ENCODE assay signal across 21 mouse cellular contexts in genomic region chr11:77858589-77858988, GRCm38 (mm10). TPM values are rescaled to one million over a fixed set of nuclear protein-coding genes. Genes with fewer than 3 reads are reported as not detected.
DNase-seq lines count a peak whose midpoint lies in the region; ATAC-seq and TF ChIP-seq lines count a peak whose summit lies in the region.
"Had no signal": no experiment of that assay in that cellular context is flagged by ENCODE, and none has a peak within 500 bp of the region (broad histone marks: within the 10 kb centered on the region; RNA-seq: fewer than 3 reads in every experiment).

No protein-coding gene starts in this region.

- no peaks in the 10 kb centered on the region for H3K9me3 ChIP-seq in hindbrain, embryonic 12.5 days (replicated peaks)
- H3K9me3 ChIP-seq in hindbrain, embryonic 10.5 days: no peaks in the 10 kb centered on the region
- no peaks in the 10 kb centered on the region for H3K9me3 ChIP-seq in forebrain, embryonic 13.5 days (replicated peaks)
- no peaks in the 10 kb centered on the region for H3K9me3 ChIP-seq in hindbrain, postnatal 0 days (ENCODE audit: low read length)
- H3K9me3 ChIP-seq in neural tube, embryonic 13.5 days: no peaks in the 10 kb centered on the region
- H3K9me3 ChIP-seq: heart, embryonic 13.5 days; limb, embryonic 12.5 days; liver, embryonic 15.5 days had no signal

- H3K4me2 ChIP-seq in hindbrain, embryonic 12.5 days (replicated peaks): no peak overlapping the region
- no peak overlapping the region for H3K4me2 ChIP-seq in forebrain, embryonic 13.5 days
- no peak overlapping the region for H3K4me2 ChIP-seq in hindbrain, postnatal 0 days (ENCODE audit: low read depth, low read length)
- H3K4me2 ChIP-seq in neural tube, embryonic 13.5 days: no peak overlapping the region
- H3K4me2 ChIP-seq: heart, embryonic 13.5 days; limb, embryonic 12.5 days; liver, embryonic 15.5 days had no signal

- DNase-seq in hindbrain, embryonic 10.5 days (ENCODE audit: low spot score): no peak
- no peak for DNase-seq in hindbrain, postnatal 0 days (ENCODE audit: low spot score)
- no peak for DNase-seq in gastrocnemius, adult 18-20 months (ENCODE audit: low spot score)
- no peak for DNase-seq in retina, embryonic 14.5 days (ENCODE audit: low spot score)
- no peak for DNase-seq in thymus, postnatal 36 days
- DNase-seq: adrenal gland, postnatal 10 days; cerebellum, adult 2 months; heart, postnatal 36 days; lung, postnatal 14 days; thymus, adult 18-20 months had no signal

- no peak for ATAC-seq in hindbrain, embryonic 12.5 days (ENCODE audit: low FRiP score)
- peak; percentile 16; the same call in 1 of the 2 replicates for ATAC-seq in forebrain, embryonic 13.5 days
- ATAC-seq in hindbrain, postnatal 0 days: no peak
- ATAC-seq in neural tube, embryonic 13.5 days (ENCODE audit: low read depth): no peak
- ATAC-seq: intestine, postnatal 0 days had no signal

- H3K4me1 ChIP-seq in hindbrain, embryonic 12.5 days: peaks cover 72% of the 10 kb centered on the region
- peaks cover 61% of the 10 kb centered on the region for H3K4me1 ChIP-seq in hindbrain, embryonic 10.5 days (replicated peaks)
- H3K4me1 ChIP-seq in forebrain, embryonic 13.5 days: peaks cover 87% of the 10 kb centered on the region
- H3K4me1 ChIP-seq in hindbrain, postnatal 0 days (ENCODE audit: insufficient read depth, low read length): peaks cover 6% of the 10 kb centered on the region; the same call in 1 of the 2 replicates
- H3K4me1 ChIP-seq in neural tube, embryonic 13.5 days (replicated peaks): peaks cover 85% of the 10 kb centered on the region
- H3K4me1 ChIP-seq: heart, embryonic 13.5 days had no signal

- H3K27ac ChIP-seq in hindbrain, embryonic 12.5 days: peak overlapping the region; percentile 41
- no peak overlapping the region for H3K27ac ChIP-seq in hindbrain, embryonic 10.5 days
- peak overlapping the region; percentile 86 for H3K27ac ChIP-seq in forebrain, embryonic 13.5 days
- peak overlapping the region; percentile 64; the same call in 1 of the 2 replicates for H3K27ac ChIP-seq in hindbrain, postnatal 0 days
- H3K27ac ChIP-seq in neural tube, embryonic 13.5 days (replicated peaks): peak overlapping the region; percentile 91
- H3K27ac ChIP-seq: heart, embryonic 13.5 days; limb, embryonic 12.5 days; liver, embryonic 15.5 days had no signal

- no peak overlapping the region for H3K4me3 ChIP-seq in hindbrain, embryonic 12.5 days
- H3K4me3 ChIP-seq in hindbrain, embryonic 10.5 days: no peak overlapping the region
- no peak overlapping the region for H3K4me3 ChIP-seq in forebrain, embryonic 13.5 days
- H3K4me3 ChIP-seq in hindbrain, postnatal 0 days (ENCODE audit: low read length): no peak overlapping the region
- H3K4me3 ChIP-seq in neural tube, embryonic 13.5 days: no peak overlapping the region
- H3K4me3 ChIP-seq: erythroblast, embryonic 14.5 days; heart, embryonic 13.5 days; left cerebral cortex, adult 2 months; limb, embryonic 12.5 days; liver, embryonic 15.5 days had no signal

- peaks cover 34% of the 10 kb centered on the region for H3K36me3 ChIP-seq in hindbrain, embryonic 12.5 days
- peaks cover 63% of the 10 kb centered on the region for H3K36me3 ChIP-seq in hindbrain, embryonic 10.5 days
- peaks cover 45% of the 10 kb centered on the region for H3K36me3 ChIP-seq in forebrain, embryonic 13.5 days (ENCODE audit: poor library complexity, severe bottlenecking)
- H3K36me3 ChIP-seq in hindbrain, postnatal 0 days (ENCODE audit: insufficient read depth, low read length): peaks cover 23% of the 10 kb centered on the region
- peaks cover 45% of the 10 kb centered on the region for H3K36me3 ChIP-seq in neural tube, embryonic 13.5 days

- H3K9ac ChIP-seq in hindbrain, embryonic 12.5 days: 0 out of 2 replicates have a peak overlapping the region, but pooled peaks have one; percentile 33
- peak overlapping the region; percentile 49 for H3K9ac ChIP-seq in forebrain, embryonic 13.5 days
- 0 out of 2 replicates have a peak overlapping the region, but pooled peaks have one; percentile 33 for H3K9ac ChIP-seq in hindbrain, postnatal 0 days (replicated peaks; ENCODE audit: low read length)
- peak overlapping the region; percentile 52; the same call in 1 of the 2 replicates for H3K9ac ChIP-seq in neural tube, embryonic 13.5 days
- H3K9ac ChIP-seq: heart, embryonic 13.5 days; limb, embryonic 12.5 days; liver, embryonic 15.5 days had no signal

- peaks cover 45% of the 10 kb centered on the region for H3K27me3 ChIP-seq in hindbrain, embryonic 12.5 days
- H3K27me3 ChIP-seq in hindbrain, embryonic 10.5 days (ENCODE audit: insufficient read depth, poor library complexity, severe bottlenecking): peaks cover 61% of the 10 kb centered on the region
- H3K27me3 ChIP-seq in forebrain, embryonic 13.5 days: peaks cover 12% of the 10 kb centered on the region
- no peaks in the 10 kb centered on the region for H3K27me3 ChIP-seq in hindbrain, postnatal 0 days (ENCODE audit: insufficient read depth, low read length)
- H3K27me3 ChIP-seq in neural tube, embryonic 13.5 days: peaks cover 64% of the 10 kb centered on the region
- H3K27me3 ChIP-seq: CH12.LX; heart, embryonic 13.5 days; liver, embryonic 15.5 days had no signal

- 28% methylated on average over 9 of the region's 9 CpGs for WGBS in hindbrain, embryonic 12.5 days
- 36% methylated on average over 9 of the region's 9 CpGs for WGBS in hindbrain, embryonic 10.5 days
- WGBS in forebrain, embryonic 13.5 days: 12% methylated on average over 9 of the region's 9 CpGs
- WGBS in hindbrain, postnatal 0 days: 39% methylated on average over 9 of the region's 9 CpGs
- 24% methylated on average over 9 of the region's 9 CpGs for WGBS in neural tube, embryonic 13.5 days

- TF ChIP-seq CTCF in hindbrain, postnatal 0 days (IDR thresholded peaks at IDR 0.05; ENCODE audit: low read depth): no peak

RNA-seq across cellular contexts. Expression of gene Pipox, which starts 35.3 kb away (rescaled TPM):
- polyA plus RNA-seq in hindbrain, embryonic 12.5 days (2016; fragmentation: Nextera tagmentation; extraction: Ambion mirVana): 5.0 and 7.1 TPM in 2 replicates
- polyA plus RNA-seq in hindbrain, embryonic 10.5 days (2016; fragmentation: Nextera tagmentation; extraction: Ambion mirVana): 7.3 and 13.1 TPM in 2 replicates
- polyA plus RNA-seq in forebrain, embryonic 13.5 days (2015; fragmentation: Nextera tagmentation; extraction: Ambion mirVana): 12.7 and 15.1 TPM in 2 replicates
- total RNA-seq in hindbrain, postnatal 0 days (2014; rRNA removed): 2.8 and 6.8 TPM in 2 replicates
- 4.4 and 4.6 TPM in 2 replicates for polyA plus RNA-seq in hindbrain, postnatal 0 days (2015; fragmentation: Nextera tagmentation; extraction: Ambion mirVana)
- polyA plus RNA-seq in neural tube, embryonic 13.5 days (2015; fragmentation: Nextera tagmentation; extraction: Ambion mirVana): 4.1 and 6.1 TPM in 2 replicates
- not detected for total RNA-seq in gastrocnemius, adult 18-20 months (2021)
- total RNA-seq: common myeloid progenitor, adult 5-6 weeks had no signal
- polyA plus RNA-seq: erythroblast, embryonic 14.5 days had no signal
